Mouse (Mus musculus) liver, adult 2 months (tissue): ENCODE data around the gene Zfp28. TPM values are rescaled to one million over a fixed set of nuclear protein-coding genes. Genes with fewer than 3 reads are reported as not detected.

Experiments used
- DNase-seq: peaks from one replicate; pipeline ENCODE4 v3.0.0-alpha.2; 2011; ENCODE audit warnings: low read depth, low spot score; ENCODE audit errors: extremely low read depth
- H3K27ac ChIP-seq: fragments of 200-500 bp; replicated peaks from 2 replicates; pipeline ENCODE4 v1.5.1; 2012; ENCODE audit warnings: low read depth, mild to moderate bottlenecking, control low read depth, inconsistent platforms, low read length; ENCODE audit not compliant: insufficient read depth
- H3K27me3 ChIP-seq: fragments of 200-500 bp; 2 replicates; pipeline ENCODE4 v1.6.1; 2012; ENCODE audit warnings: mild to moderate bottlenecking, moderate library complexity, low read length, inconsistent platforms; ENCODE audit not compliant: control insufficient read depth, insufficient read depth
- H3K36me3 ChIP-seq: fragments of 200-500 bp; 2 replicates; pipeline ENCODE4 v1.6.1; 2012; ENCODE audit warnings: low read length, inconsistent platforms; ENCODE audit not compliant: control insufficient read depth, insufficient read depth
- H3K4me1 ChIP-seq: fragments of 200-500 bp; 2 replicates; pipeline ENCODE4 v1.6.1; 2011; ENCODE audit warnings: low read length; ENCODE audit not compliant: control insufficient read depth, insufficient read depth
- H3K4me3 ChIP-seq: fragments of 200-500 bp; 2 replicates; pipeline ENCODE4 v1.5.1; 2011; ENCODE audit warnings: low read depth, mild to moderate bottlenecking, control low read depth, low read length, moderate library complexity; ENCODE audit not compliant: insufficient read depth
- H3K79me2 ChIP-seq: fragments of 200-500 bp; 2 replicates; pipeline ENCODE4 v1.6.1; 2012; ENCODE audit warnings: inconsistent platforms, mild to moderate bottlenecking, low read length, moderate library complexity; ENCODE audit not compliant: control insufficient read depth, insufficient read depth
- H3K9ac ChIP-seq: fragments of 200-500 bp; 2 replicates; pipeline ENCODE4 v1.6.1; 2012; ENCODE audit warnings: low read depth, mild to moderate bottlenecking, control low read depth, inconsistent platforms, low read length
- CTCF ChIP-seq: fragments of 200-500 bp; IDR thresholded peaks from 2 replicates; pipeline ENCODE4 v1.5.1; 2011; ENCODE audit warnings: low read depth, low read length, control low read depth
- POLR2A ChIP-seq: fragments of 200-500 bp; IDR thresholded peaks from 2 replicates; pipeline ENCODE4 v1.6.1; 2011; ENCODE audit warnings: low read length, control low read depth; ENCODE audit not compliant: insufficient read depth; ENCODE audit errors: extremely low read depth
- WGBS: fragments of 180-500 bp; shearing (Covaris S2); methylation state at CpG from one replicate; pipeline ENCODE4 v1.1.7; 2018; 5-methylcytosine and 5-hydroxymethylcytosine counted together
- polyA plus RNA-seq: library from polyadenylated mRNA; depleted of rRNA; stranded (reverse); fragments of >200 nt; gene quantifications from 2 replicates; pipeline ENCODE4 v1.2.3, GENCODE M21; 2012; rRNA removed
- total RNA-seq: library from RNA; depleted of rRNA; stranded (reverse); fragments of >200 nt; gene quantifications from 2 replicates; pipeline ENCODE4 v1.2.3, GENCODE M21; 2014; rRNA removed

Gene Zfp28
- total and polyA plus RNA-seq, 2 experiments = 0.51 to 1.9 TPM

GRCm38 (mm10) chr7:6415442-6415787 is 32.3 kb downstream of the Zfp28 start:
- no peak for TF ChIP-seq POLR2A
- TF ChIP-seq CTCF = no peak
- no peak for DNase-seq
- no peak overlapping the region for H3K27ac ChIP-seq
- H3K4me3 ChIP-seq = no peak overlapping the region
- H3K27me3 ChIP-seq = no peaks in the 10 kb centered on the region
- no peaks in the 10 kb centered on the region for H3K36me3 ChIP-seq
- WGBS = 30% methylated on average over 8 of the region's 8 CpGs
- no peak overlapping the region for H3K9ac ChIP-seq
- H3K79me2 ChIP-seq = no peaks in the 10 kb centered on the region
- no peaks in the 10 kb centered on the region for H3K4me1 ChIP-seq

GRCm38 (mm10) chr7:6419894-6420293 is 36.8 kb downstream of the Zfp28 start:
- no peak overlapping the region for H3K4me3 ChIP-seq
- 77% methylated on average over 6 of the region's 6 CpGs for WGBS
- H3K36me3 ChIP-seq = no peaks in the 10 kb centered on the region

GRCm38 (mm10) chr7:6429381-6429780 is 46.3 kb downstream of the Zfp28 start:
- WGBS = 92% methylated on average over 3 of the region's 3 CpGs

More at GRCm38 (mm10) chr7:6419894-6420293, 36.8 kb downstream of the Zfp28 start:
- no peaks in the 10 kb centered on the region for H3K4me1 ChIP-seq
- no peaks in the 10 kb centered on the region for H3K79me2 ChIP-seq
- no peak for DNase-seq
- H3K27ac ChIP-seq = no peak overlapping the region
- no peak overlapping the region for H3K9ac ChIP-seq
- TF ChIP-seq POLR2A (no peak), CTCF (no peak)
- H3K27me3 ChIP-seq = no peaks in the 10 kb centered on the region

DNA sequence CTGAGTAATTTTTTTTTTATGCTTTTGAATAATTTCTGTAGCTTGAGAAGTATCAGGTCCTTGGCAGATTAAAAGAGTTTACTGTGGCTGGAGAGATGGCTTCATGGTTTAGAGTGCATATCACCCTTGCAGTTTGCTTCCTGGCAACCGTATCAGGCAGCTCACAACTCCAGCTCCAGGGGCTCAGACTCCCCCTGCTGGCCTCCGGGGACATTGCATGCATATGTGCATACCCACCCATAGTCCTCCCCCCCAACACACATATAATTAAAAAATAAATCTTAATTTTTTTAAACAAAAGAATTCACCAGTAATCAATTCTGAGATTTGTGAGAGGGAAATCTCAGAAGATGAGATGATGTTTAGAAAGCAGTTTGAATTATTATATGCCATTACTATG is 47.2 kb downstream of the Zfp28 start:
- H3K27me3 ChIP-seq = peaks cover 2% of the 10 kb centered on the region; the same call in 1 of the 2 replicates
- H3K4me3 ChIP-seq = no peak overlapping the region
- no peak overlapping the region for H3K27ac ChIP-seq
- H3K9ac ChIP-seq = no peak overlapping the region
- DNase-seq = peak; percentile 19
- WGBS = 29% methylated on average over 2 of the region's 2 CpGs
- peak; percentile 86 for TF ChIP-seq CTCF
- TF ChIP-seq POLR2A = no peak
- H3K4me1 ChIP-seq = no peaks in the 10 kb centered on the region
- no peaks in the 10 kb centered on the region for H3K36me3 ChIP-seq
- H3K79me2 ChIP-seq = no peaks in the 10 kb centered on the region

More at GRCm38 (mm10) chr7:6429381-6429780, 46.3 kb downstream of the Zfp28 start:
- Histone ChIP-seq H3K27ac (no peak overlapping the region), H3K4me3 (no peak overlapping the region), H3K27me3 (peaks cover 2% of the 10 kb centered on the region; the same call in 1 of the 2 replicates), H3K79me2 (no peaks in the 10 kb centered on the region), H3K9ac (no peak overlapping the region), H3K36me3 (no peaks in the 10 kb centered on the region), H3K4me1 (no peaks in the 10 kb centered on the region)
- TF ChIP-seq POLR2A = no peak
- peak; percentile 21; the same call in 1 of the 2 replicates for TF ChIP-seq CTCF
- DNase-seq = no peak

GRCm38 (mm10) chr7:6438388-6438787 is 55.3 kb downstream of the Zfp28 start, which contains the start of gene Olfr1344:
Gene Olfr1344 (plus strand): TSS chr7:6438688.
- Histone ChIP-seq H3K27me3 (no peaks in the 10 kb centered on the region), H3K4me3 (no peak within 1 kb of the TSS), H3K9ac (no peak within 1 kb of the TSS), H3K4me1 (no peaks in the 10 kb centered on the region), H3K79me2 (no peaks in the 10 kb centered on the region), H3K27ac (no peak within 1 kb of the TSS), H3K36me3 (no peaks in the 10 kb centered on the region)
- 62% methylated on average over 3 of the region's 3 CpGs for WGBS
- no peak for DNase-seq
- TF ChIP-seq CTCF (no peak), POLR2A (no peak)

GRCm38 (mm10) chr7:6441173-6441572 is 58.1 kb downstream of the Zfp28 start:
- DNase-seq = no peak
- Histone ChIP-seq H3K27ac (no peak overlapping the region), H3K9ac (no peak overlapping the region), H3K4me1 (no peaks in the 10 kb centered on the region), H3K79me2 (no peaks in the 10 kb centered on the region), H3K27me3 (no peaks in the 10 kb centered on the region), H3K36me3 (no peaks in the 10 kb centered on the region), H3K4me3 (no peak overlapping the region)
- TF ChIP-seq CTCF = no peak
- TF ChIP-seq POLR2A = no peak
- 68% methylated on average over 2 of the region's 2 CpGs for WGBS

Other genes with a start within 250 kb of the Zfp28 start
- gene Zfp787, start 227.3 kb upstream of the Zfp28 start, total RNA-seq = 33.7 and 36.8 TPM in 2 replicates
- 46.0 and 51.7 TPM in 2 replicates for gene Zfp787, start 227.3 kb upstream of the Zfp28 start, polyA plus RNA-seq
- gene Zfp444, start 211.1 kb upstream of the Zfp28 start, total RNA-seq = 11.0 and 17.5 TPM in 2 replicates
- gene Zfp444, start 211.1 kb upstream of the Zfp28 start, polyA plus RNA-seq = 23.9 and 29.7 TPM in 2 replicates
- gene Galp, start 186.2 kb upstream of the Zfp28 start, total RNA-seq = not detected in 2 replicates
- gene Galp, start 186.2 kb upstream of the Zfp28 start, polyA plus RNA-seq = not detected in 2 replicates
- not detected in 2 replicates for gene Zscan5b, start 161.0 kb upstream of the Zfp28 start, total RNA-seq
- gene Zscan5b, start 161.0 kb upstream of the Zfp28 start, polyA plus RNA-seq = not detected in 2 replicates
- not detected in 2 replicates for gene Epp13, start 130.6 kb upstream of the Zfp28 start, total RNA-seq
- gene Epp13, start 130.6 kb upstream of the Zfp28 start, polyA plus RNA-seq = not detected in 2 replicates
- gene Zfp667, start 96.7 kb upstream of the Zfp28 start, total RNA-seq = 1.5 and 1.6 TPM in 2 replicates
- gene Zfp667, start 96.7 kb upstream of the Zfp28 start, polyA plus RNA-seq = 0.21 and 0.43 TPM in 2 replicates
- gene Zfp583, start 52.0 kb upstream of the Zfp28 start, total RNA-seq = 0.27 and 0.28 TPM in 2 replicates
- 0.05 TPM in 1 of 2 replicates, not detected in the other for gene Zfp583, start 52.0 kb upstream of the Zfp28 start, polyA plus RNA-seq
- gene Gm3854, start 39.5 kb upstream of the Zfp28 start, total RNA-seq = under 0.01 and 0.07 TPM in 2 replicates
- gene Gm3854, start 39.5 kb upstream of the Zfp28 start, polyA plus RNA-seq = not detected in 2 replicates
- 0.74 and 1.3 TPM in 2 replicates for gene Zfp78, start 20.0 kb upstream of the Zfp28 start, total RNA-seq
- 0.21 and 0.68 TPM in 2 replicates for gene Zfp78, start 20.0 kb upstream of the Zfp28 start, polyA plus RNA-seq
- gene Smim17, start 15.4 kb downstream of the Zfp28 start, total RNA-seq = not detected in 2 replicates
- gene Smim17, start 15.4 kb downstream of the Zfp28 start, polyA plus RNA-seq = not detected in 2 replicates
- not detected in 2 replicates for gene Gm20715, start 27.0 kb downstream of the Zfp28 start, total RNA-seq
- gene Gm20715, start 27.0 kb downstream of the Zfp28 start, polyA plus RNA-seq = not detected in 2 replicates
- gene Olfr1344, start 55.4 kb downstream of the Zfp28 start, total RNA-seq = not detected in 2 replicates
- not detected in 2 replicates for gene Olfr1344, start 55.4 kb downstream of the Zfp28 start, polyA plus RNA-seq
- gene Olfr1336, start 72.9 kb downstream of the Zfp28 start, total RNA-seq = not detected in 2 replicates
- gene Olfr1336, start 72.9 kb downstream of the Zfp28 start, polyA plus RNA-seq = not detected in 2 replicates
- gene Olfr1346, start 83.8 kb downstream of the Zfp28 start, total RNA-seq = not detected in 2 replicates
- not detected in 2 replicates for gene Olfr1346, start 83.8 kb downstream of the Zfp28 start, polyA plus RNA-seq
- gene Olfr5, start 103.6 kb downstream of the Zfp28 start, total RNA-seq = not detected in 2 replicates
- not detected in 2 replicates for gene Olfr5, start 103.6 kb downstream of the Zfp28 start, polyA plus RNA-seq
- not detected in 2 replicates for gene Olfr1347, start 116.5 kb downstream of the Zfp28 start, total RNA-seq
- not detected in 2 replicates for gene Olfr1347, start 116.5 kb downstream of the Zfp28 start, polyA plus RNA-seq
- gene Olfr1348, start 125.5 kb downstream of the Zfp28 start, total RNA-seq = not detected in 2 replicates
- gene Olfr1348, start 125.5 kb downstream of the Zfp28 start, polyA plus RNA-seq = not detected in 2 replicates
- not detected in 2 replicates for gene Olfr1349, start 139.7 kb downstream of the Zfp28 start, total RNA-seq
- not detected in 2 replicates for gene Olfr1349, start 139.7 kb downstream of the Zfp28 start, polyA plus RNA-seq
- gene Olfr1350, start 181.5 kb downstream of the Zfp28 start, total RNA-seq = not detected in 2 replicates
- gene Olfr1350, start 181.5 kb downstream of the Zfp28 start, polyA plus RNA-seq = not detected in 2 replicates